Mouse (Mus musculus): ENCODE measurements at regions not wholly inside any gene's neighbourhood (a gene's known extent, or its start where the extent isn't known, plus 50 kb on each side); places are given as distances from the start of the nearest gene placed in this dataset.
"Not testable (repeated sequence)": the region's sequence is repeated elsewhere in the genome, so short reads cannot be mapped to it uniquely, and the experiment has no call there.

- DNase-seq (ENCODE audit: low read depth, low spot score) = no peak
- H3K27me3 ChIP-seq (ENCODE audit: control insufficient read depth, insufficient read depth, low read length, poor library complexity, severe bottlenecking) = no peaks in the 10 kb centered on the region
These were observed 103.1 kb downstream of the Cenpf start for GRCm38 (mm10) chr1:189584831-189585230.

GRCm38 (mm10) chr1:189581427-189581826 lies 106.5 kb downstream of the Cenpf start:
- DNase-seq (ENCODE audit: low read depth, low spot score) = no peak
- H3K36me3 ChIP-seq (ENCODE audit: control insufficient read depth, insufficient read depth, low read length, poor library complexity, severe bottlenecking) = no peaks in the 10 kb centered on the region
- H3K27me3 ChIP-seq (ENCODE audit: control insufficient read depth, insufficient read depth, low read length, poor library complexity, severe bottlenecking) = no peaks in the 10 kb centered on the region

More at GRCm38 (mm10) chr1:189584831-189585230, 103.1 kb downstream of the Cenpf start:
- H3K36me3 ChIP-seq (ENCODE audit: control insufficient read depth, insufficient read depth, low read length, poor library complexity, severe bottlenecking) = no peaks in the 10 kb centered on the region

DNA sequence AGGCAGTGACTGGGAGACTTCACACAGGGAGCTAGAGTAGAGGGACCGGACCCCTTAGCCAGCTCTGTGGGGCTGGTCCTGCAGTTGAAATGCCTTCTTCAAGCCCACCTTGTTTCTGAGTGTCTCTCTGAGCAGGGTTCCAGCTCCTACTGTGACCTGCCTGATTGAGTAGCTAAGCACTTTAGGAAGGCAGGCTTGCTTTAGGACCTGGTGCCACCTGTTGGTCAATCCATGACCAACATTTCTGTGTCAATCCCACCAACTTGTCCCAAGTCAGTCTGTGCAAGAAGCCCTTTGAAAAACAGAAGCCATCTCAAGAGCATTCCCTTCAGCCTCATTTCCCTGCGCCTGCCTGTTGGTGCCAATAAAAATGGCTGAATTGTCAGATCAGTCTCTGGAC lies 108.5 kb downstream of the Cenpf start:
- no peaks in the 10 kb centered on the region for H3K36me3 ChIP-seq (ENCODE audit: control insufficient read depth, insufficient read depth, low read length, poor library complexity, severe bottlenecking)
- DNase-seq (ENCODE audit: low read depth, low spot score) = peak; percentile 46
- no peaks in the 10 kb centered on the region for H3K27me3 ChIP-seq (ENCODE audit: control insufficient read depth, insufficient read depth, low read length, poor library complexity, severe bottlenecking)

GRCm38 (mm10) chr1:189576311-189577002 lies 111.4 kb downstream of the Cenpf start:
- no peaks in the 10 kb centered on the region for H3K36me3 ChIP-seq (ENCODE audit: control insufficient read depth, insufficient read depth, low read length, poor library complexity, severe bottlenecking)
- no peak for DNase-seq (ENCODE audit: low read depth, low spot score)
- H3K27me3 ChIP-seq (ENCODE audit: control insufficient read depth, insufficient read depth, low read length, poor library complexity, severe bottlenecking) = no peaks in the 10 kb centered on the region

GRCm38 (mm10) chr1:189575525-189576240 lies 112.2 kb downstream of the Cenpf start:
- DNase-seq (ENCODE audit: low read depth, low spot score) = no peak
- Histone ChIP-seq H3K27me3 (ENCODE audit: control insufficient read depth, insufficient read depth, low read length, poor library complexity, severe bottlenecking) (no peaks in the 10 kb centered on the region), H3K36me3 (ENCODE audit: control insufficient read depth, insufficient read depth, low read length, poor library complexity, severe bottlenecking) (no peaks in the 10 kb centered on the region)

DNA sequence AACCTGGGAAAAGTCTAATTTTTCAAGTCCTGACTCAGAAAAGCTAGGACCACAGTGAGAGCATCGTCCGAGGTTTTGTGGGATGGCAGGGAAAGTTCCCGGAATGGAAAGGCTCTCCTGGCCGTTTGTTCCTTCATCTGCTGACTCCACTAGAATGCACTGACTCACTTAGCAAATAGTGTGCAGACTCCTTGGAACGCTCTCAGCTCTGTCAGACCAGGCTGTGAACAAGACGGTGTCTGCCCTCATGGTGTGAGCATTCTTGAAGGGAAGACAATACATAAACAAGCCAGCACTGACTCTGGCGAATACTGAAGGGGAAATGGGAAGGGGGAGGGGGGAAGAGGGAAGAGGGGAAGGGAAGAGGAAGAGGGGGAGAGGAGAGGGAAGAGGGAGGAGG lies 121.4 kb downstream of the Cenpf start:
- H3K27me3 ChIP-seq (ENCODE audit: control insufficient read depth, insufficient read depth, low read length, poor library complexity, severe bottlenecking) = no peaks in the 10 kb centered on the region
- no peaks in the 10 kb centered on the region for H3K36me3 ChIP-seq (ENCODE audit: control insufficient read depth, insufficient read depth, low read length, poor library complexity, severe bottlenecking)
- DNase-seq (ENCODE audit: low read depth, low spot score) = no peak

- Histone ChIP-seq H3K36me3 (ENCODE audit: control insufficient read depth, insufficient read depth, low read length, poor library complexity, severe bottlenecking) (no peaks in the 10 kb centered on the region), H3K27me3 (ENCODE audit: control insufficient read depth, insufficient read depth, low read length, poor library complexity, severe bottlenecking) (no peaks in the 10 kb centered on the region)
- no peak for DNase-seq (ENCODE audit: low read depth, low spot score)
These were observed 126.1 kb downstream of the Cenpf start for GRCm38 (mm10) chr1:189561831-189562230.

- Histone ChIP-seq H3K27me3 (ENCODE audit: control insufficient read depth, insufficient read depth, low read length, poor library complexity, severe bottlenecking) (no peaks in the 10 kb centered on the region), H3K36me3 (ENCODE audit: control insufficient read depth, insufficient read depth, low read length, poor library complexity, severe bottlenecking) (no peaks in the 10 kb centered on the region)
- no peak for DNase-seq (ENCODE audit: low read depth, low spot score)
These were observed 127.3 kb downstream of the Cenpf start for GRCm38 (mm10) chr1:189560576-189560975.

GRCm38 (mm10) chr1:189550851-189551250 lies 137.0 kb downstream of the Cenpf start:
- no peaks in the 10 kb centered on the region for H3K27me3 ChIP-seq (ENCODE audit: control insufficient read depth, insufficient read depth, low read length, poor library complexity, severe bottlenecking)
- DNase-seq (ENCODE audit: low read depth, low spot score) = no peak
- no peaks in the 10 kb centered on the region for H3K36me3 ChIP-seq (ENCODE audit: control insufficient read depth, insufficient read depth, low read length, poor library complexity, severe bottlenecking)

DNA sequence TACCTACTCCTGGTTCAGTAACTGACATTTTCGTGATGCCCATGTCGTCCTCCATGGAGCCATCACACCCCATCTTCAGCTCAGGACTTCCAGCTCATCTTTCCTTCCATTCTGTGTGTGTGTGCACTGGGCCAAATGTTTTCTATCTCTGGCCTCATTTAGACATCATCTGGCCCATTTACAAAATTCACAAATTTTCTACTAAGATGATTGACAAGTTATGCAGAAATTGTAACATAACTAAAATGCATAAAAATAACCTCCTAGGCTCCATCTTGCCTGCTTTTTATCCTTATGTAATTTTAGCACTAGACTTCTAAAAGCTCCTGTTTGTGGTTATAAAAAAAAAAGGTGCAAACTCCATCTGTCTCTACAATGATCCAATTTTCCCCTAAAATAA lies 130.8 kb upstream of the Kcnk2 start:
- H3K36me3 ChIP-seq (ENCODE audit: control insufficient read depth, insufficient read depth, low read length, poor library complexity, severe bottlenecking) = no peaks in the 10 kb centered on the region
- DNase-seq (ENCODE audit: low read depth, low spot score) = no peak
- H3K27me3 ChIP-seq (ENCODE audit: control insufficient read depth, insufficient read depth, low read length, poor library complexity, severe bottlenecking) = no peaks in the 10 kb centered on the region

GRCm38 (mm10) chr1:189526329-189526728 lies 124.3 kb upstream of the Kcnk2 start:
- H3K36me3 ChIP-seq (ENCODE audit: control insufficient read depth, insufficient read depth, low read length, poor library complexity, severe bottlenecking) = no peaks in the 10 kb centered on the region
- DNase-seq (ENCODE audit: low read depth, low spot score) = no peak
- no peaks in the 10 kb centered on the region for H3K27me3 ChIP-seq (ENCODE audit: control insufficient read depth, insufficient read depth, low read length, poor library complexity, severe bottlenecking)

DNA sequence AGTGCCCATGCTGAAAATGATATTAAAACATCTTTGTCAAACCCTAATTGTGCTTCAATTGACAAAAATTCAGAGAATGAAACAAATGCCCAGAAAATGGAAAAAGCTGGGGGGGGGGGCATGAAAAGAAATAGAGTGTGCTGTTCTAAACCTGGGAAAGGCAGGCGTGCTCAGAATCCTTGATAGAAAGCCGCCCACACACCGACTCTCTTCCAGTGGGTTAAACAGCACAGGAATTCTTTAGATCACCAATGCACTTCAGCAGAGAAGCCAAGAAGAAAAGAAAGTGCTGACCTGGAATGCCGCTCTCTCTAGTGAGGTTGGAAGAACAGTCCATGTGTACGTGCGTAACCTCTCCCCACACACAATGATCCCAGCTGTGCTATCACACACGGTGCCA lies 113.4 kb upstream of the Kcnk2 start:
- DNase-seq (ENCODE audit: low read depth, low spot score) = no peak
- no peaks in the 10 kb centered on the region for H3K27me3 ChIP-seq (ENCODE audit: control insufficient read depth, insufficient read depth, low read length, poor library complexity, severe bottlenecking)
- H3K36me3 ChIP-seq (ENCODE audit: control insufficient read depth, insufficient read depth, low read length, poor library complexity, severe bottlenecking) = no peaks in the 10 kb centered on the region

DNA sequence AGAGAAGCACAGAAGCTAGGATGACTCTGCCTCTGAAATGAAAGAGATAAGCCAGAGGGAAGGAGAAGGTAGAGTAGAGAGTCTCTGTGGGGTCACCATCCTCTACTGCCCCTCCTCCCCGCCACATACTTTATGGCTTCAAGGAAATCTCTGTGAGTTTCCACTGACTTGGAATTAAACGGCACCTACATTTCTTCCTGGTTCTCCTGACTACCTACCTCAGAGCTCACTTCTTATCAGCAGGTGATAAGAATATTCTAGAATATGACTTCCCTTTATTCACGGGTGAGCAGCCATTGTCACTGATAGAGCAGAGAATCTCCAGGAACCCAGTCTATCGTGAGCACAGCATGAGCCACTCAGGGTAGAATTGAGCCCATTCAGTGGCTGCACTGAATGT lies 111.3 kb upstream of the Kcnk2 start:
- no peak for DNase-seq (ENCODE audit: low read depth, low spot score)
- Histone ChIP-seq H3K36me3 (ENCODE audit: control insufficient read depth, insufficient read depth, low read length, poor library complexity, severe bottlenecking) (no peaks in the 10 kb centered on the region), H3K27me3 (ENCODE audit: control insufficient read depth, insufficient read depth, low read length, poor library complexity, severe bottlenecking) (no peaks in the 10 kb centered on the region)

DNA sequence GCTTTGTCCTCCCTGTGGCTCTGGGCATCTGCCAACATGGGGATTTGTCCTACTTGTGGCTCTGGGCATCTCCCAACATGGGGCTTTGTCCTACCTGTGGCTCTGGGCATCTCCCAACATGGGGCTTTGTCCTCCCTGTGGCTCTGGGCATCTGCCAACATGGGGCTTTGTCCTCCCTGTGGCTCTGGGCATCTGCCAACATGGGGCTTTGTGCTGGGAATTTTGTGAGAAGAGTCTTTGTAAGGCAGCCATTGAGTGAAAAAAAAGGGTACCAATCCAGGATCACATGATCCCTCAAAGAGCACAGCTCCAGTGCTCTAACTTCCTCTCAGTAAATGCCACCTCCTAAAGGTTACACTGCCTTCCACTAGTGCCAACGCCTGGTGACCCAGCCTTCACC lies 105.2 kb upstream of the Kcnk2 start:
- H3K27me3 ChIP-seq (ENCODE audit: control insufficient read depth, insufficient read depth, low read length, poor library complexity, severe bottlenecking); DNase-seq (ENCODE audit: low read depth, low spot score); H3K36me3 ChIP-seq (ENCODE audit: control insufficient read depth, insufficient read depth, low read length, poor library complexity, severe bottlenecking): not testable (repeated sequence)

- no peaks in the 10 kb centered on the region for H3K27me3 ChIP-seq (ENCODE audit: control insufficient read depth, insufficient read depth, low read length, poor library complexity, severe bottlenecking)
- no peak for DNase-seq (ENCODE audit: low read depth, low spot score)
- H3K36me3 ChIP-seq (ENCODE audit: control insufficient read depth, insufficient read depth, low read length, poor library complexity, severe bottlenecking) = no peaks in the 10 kb centered on the region
These were observed 97.6 kb upstream of the Kcnk2 start for GRCm38 (mm10) chr1:189499703-189500102.
